Comparison of ENCODE assay signal across 13 mouse cellular contexts in genomic region chr16:38012382-38012781, GRCm38 (mm10).
A peak's percentile ranks its signal among the peaks of the same experiment; 100 is the strongest.
DNase-seq lines count a peak whose midpoint lies in the region; ATAC-seq and TF ChIP-seq lines count a peak whose summit lies in the region.
"Had no signal": no experiment of that assay in that cellular context is flagged by ENCODE, and none has a peak within 500 bp of the region (broad histone marks: within the 10 kb centered on the region; RNA-seq: fewer than 3 reads in every experiment).

No protein-coding gene starts in this region.

- H3K9ac ChIP-seq in forebrain, embryonic 13.5 days = no peak overlapping the region
- no peak overlapping the region for H3K9ac ChIP-seq in intestine, postnatal 0 days (ENCODE audit: low read depth, low read length)
- no peak overlapping the region for H3K9ac ChIP-seq in neural tube, embryonic 13.5 days
- H3K9ac ChIP-seq: liver, embryonic 13.5 days had no signal

- no peak for TF ChIP-seq CTCF in Patski (IDR thresholded peaks at IDR 0.05)
- no peak for TF ChIP-seq CTCF in intestine, postnatal 0 days (IDR thresholded peaks at IDR 0.05; ENCODE audit: low read depth)

- H3K4me2 ChIP-seq in forebrain, embryonic 13.5 days = no peak overlapping the region
- H3K4me2 ChIP-seq in intestine, postnatal 0 days (replicated peaks; ENCODE audit: low read depth) = no peak overlapping the region
- H3K4me2 ChIP-seq in neural tube, embryonic 13.5 days = no peak overlapping the region
- H3K4me2 ChIP-seq: liver, embryonic 13.5 days had no signal

- no peaks in the 10 kb centered on the region for H3K9me3 ChIP-seq in forebrain, embryonic 10.5 days
- H3K9me3 ChIP-seq in forebrain, embryonic 13.5 days (replicated peaks) = no peaks in the 10 kb centered on the region
- no peaks in the 10 kb centered on the region for H3K9me3 ChIP-seq in intestine, postnatal 0 days (ENCODE audit: control insufficient read depth)
- H3K9me3 ChIP-seq in neural tube, embryonic 13.5 days = no peaks in the 10 kb centered on the region
- H3K9me3 ChIP-seq: liver, embryonic 13.5 days had no signal

- no peaks in the 10 kb centered on the region for H3K27me3 ChIP-seq in forebrain, embryonic 10.5 days (ENCODE audit: poor library complexity, severe bottlenecking)
- H3K27me3 ChIP-seq in forebrain, embryonic 13.5 days = no peaks in the 10 kb centered on the region
- no peaks in the 10 kb centered on the region for H3K27me3 ChIP-seq in Patski
- no peaks in the 10 kb centered on the region for H3K27me3 ChIP-seq in intestine, postnatal 0 days (replicated peaks; ENCODE audit: control insufficient read depth, insufficient read depth, low read length)
- no peaks in the 10 kb centered on the region for H3K27me3 ChIP-seq in neural tube, embryonic 13.5 days
- H3K27me3 ChIP-seq: liver, embryonic 13.5 days had no signal

- WGBS in forebrain, embryonic 10.5 days = 78% methylated on average over 5 of the region's 5 CpGs
- 79% methylated on average over 5 of the region's 5 CpGs for WGBS in forebrain, embryonic 13.5 days
- 27% methylated on average over 5 of the region's 5 CpGs for WGBS in intestine, postnatal 0 days
- 78% methylated on average over 5 of the region's 5 CpGs for WGBS in neural tube, embryonic 13.5 days

- no peak overlapping the region for H3K4me3 ChIP-seq in forebrain, embryonic 10.5 days
- no peak overlapping the region for H3K4me3 ChIP-seq in forebrain, embryonic 13.5 days
- no peak overlapping the region for H3K4me3 ChIP-seq in intestine, postnatal 0 days (ENCODE audit: low read depth, low read length)
- H3K4me3 ChIP-seq in neural tube, embryonic 13.5 days = no peak overlapping the region
- H3K4me3 ChIP-seq: liver, embryonic 13.5 days had no signal

- in situ Hi-C loops in Patski (cut with MboI; ENCODE audit: low pct_unique_long_range_greater_than_20kb) = no loop called here

- CTCF ChIA-PET in Patski (lab: Charles Lee) = interaction anchor here (1.1 to 1.8 kb wide), 2 partner anchors 9 to 16 kb away, joined by 4 read pairs; no protein-coding TSS in a partner anchor

- POLR2A ChIA-PET in Patski (lab: Charles Lee) = interaction anchor here (0.6 to 0.7 kb wide), 2 partner anchors 27 to 77 kb away, joined by 3 read pairs; partner anchors contain the start of gene Gsk3b

- H3K27ac ChIP-seq in forebrain, embryonic 10.5 days = no peak overlapping the region
- H3K27ac ChIP-seq in forebrain, embryonic 13.5 days = no peak overlapping the region
- H3K27ac ChIP-seq in intestine, postnatal 0 days (ENCODE audit: low read depth, low read length) = no peak overlapping the region; the same call in 1 of the 2 replicates
- no peak overlapping the region for H3K27ac ChIP-seq in neural tube, embryonic 13.5 days (replicated peaks)
- H3K27ac ChIP-seq: liver, embryonic 13.5 days had no signal

- DNase-seq in forebrain, embryonic 10.5 days (ENCODE audit: extremely low spot score, low spot score) = peak; percentile 10
- DNase-seq in Patski (ENCODE audit: low read depth, low spot score) = no peak
- no peak for DNase-seq in right cerebral cortex, postnatal 36 days (ENCODE audit: low spot score in 2 of 2)
- no peak for DNase-seq in thymus, postnatal 4 days
- DNase-seq in heart, postnatal 36 days = no peak
- DNase-seq: B cell, adult 2 months; gastrocnemius, postnatal 10 days; kidney, postnatal 4 days; liver, embryonic 13.5 days; right cerebral cortex, postnatal 14 days had no signal

- H3K36me3 ChIP-seq in forebrain, embryonic 10.5 days (replicated peaks) = no peaks in the 10 kb centered on the region
- no peaks in the 10 kb centered on the region for H3K36me3 ChIP-seq in forebrain, embryonic 13.5 days (ENCODE audit: poor library complexity, severe bottlenecking)
- H3K36me3 ChIP-seq in intestine, postnatal 0 days (ENCODE audit: control insufficient read depth, insufficient read depth) = no peaks in the 10 kb centered on the region
- no peaks in the 10 kb centered on the region for H3K36me3 ChIP-seq in neural tube, embryonic 13.5 days
- H3K36me3 ChIP-seq: liver, embryonic 13.5 days had no signal

- intact Hi-C loops in heart, postnatal 36 days (cut with DNase I) = no loop called here

- H3K4me1 ChIP-seq in forebrain, embryonic 10.5 days = no peaks in the 10 kb centered on the region
- no peaks in the 10 kb centered on the region for H3K4me1 ChIP-seq in forebrain, embryonic 13.5 days
- H3K4me1 ChIP-seq in intestine, postnatal 0 days (replicated peaks; ENCODE audit: control insufficient read depth, insufficient read depth, low read length) = no peaks in the 10 kb centered on the region
- H3K4me1 ChIP-seq in neural tube, embryonic 13.5 days (replicated peaks) = 0 out of 2 replicates have a peak, but pooled peaks cover 11% of the 10 kb centered on the region
- H3K4me1 ChIP-seq: liver, embryonic 13.5 days had no signal

- no peak for ATAC-seq in forebrain, embryonic 13.5 days
- peak; percentile 68 for ATAC-seq in Patski
- ATAC-seq in intestine, postnatal 0 days = peak; percentile 89
- 0 out of 2 replicates have a peak, but pooled peaks have one; percentile 5 for ATAC-seq in neural tube, embryonic 13.5 days (ENCODE audit: low read depth)
